Mouse (Mus musculus): ENCODE results near the gene 2010111I01Rik. TPM values are rescaled to one million over a fixed set of nuclear protein-coding genes. Genes with fewer than 3 reads are reported as not detected.

2010111I01Rik gene
- total RNA-seq, 2 experiments from 2014 or later, result 127 to 139 TPM

GRCm38 (mm10) chr13:63146604-63147188 is 182.0 kb downstream of the 2010111I01Rik start:
- no peak for DNase-seq (ENCODE audit: low spot score in 2 of 2)

DNA sequence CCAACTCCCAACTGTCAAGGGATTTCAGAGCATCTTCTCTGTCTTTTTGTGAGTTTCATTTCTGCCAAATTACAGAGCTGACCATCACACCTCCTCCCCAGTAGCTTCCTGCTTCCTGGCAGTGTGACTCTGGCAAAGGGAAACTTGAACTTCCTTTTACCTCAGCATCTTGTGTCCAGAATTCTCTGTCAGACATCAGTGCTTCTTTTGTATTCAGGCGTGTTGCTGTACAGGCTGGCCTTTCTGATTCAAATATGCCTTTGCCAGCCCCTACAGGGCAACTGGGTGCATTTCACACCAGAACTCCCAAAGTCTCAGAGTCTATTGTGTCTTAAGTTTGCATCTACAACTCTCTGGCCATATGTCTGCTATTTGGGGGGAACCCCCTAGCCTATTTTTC is 183.5 kb downstream of the 2010111I01Rik start:
- DNase-seq (ENCODE audit: low spot score in 2 of 2), result no peak

GRCm38 (mm10) chr13:63150470-63151020 is 185.9 kb downstream of the 2010111I01Rik start:
- no peak for DNase-seq (ENCODE audit: low spot score in 2 of 2)

DNA sequence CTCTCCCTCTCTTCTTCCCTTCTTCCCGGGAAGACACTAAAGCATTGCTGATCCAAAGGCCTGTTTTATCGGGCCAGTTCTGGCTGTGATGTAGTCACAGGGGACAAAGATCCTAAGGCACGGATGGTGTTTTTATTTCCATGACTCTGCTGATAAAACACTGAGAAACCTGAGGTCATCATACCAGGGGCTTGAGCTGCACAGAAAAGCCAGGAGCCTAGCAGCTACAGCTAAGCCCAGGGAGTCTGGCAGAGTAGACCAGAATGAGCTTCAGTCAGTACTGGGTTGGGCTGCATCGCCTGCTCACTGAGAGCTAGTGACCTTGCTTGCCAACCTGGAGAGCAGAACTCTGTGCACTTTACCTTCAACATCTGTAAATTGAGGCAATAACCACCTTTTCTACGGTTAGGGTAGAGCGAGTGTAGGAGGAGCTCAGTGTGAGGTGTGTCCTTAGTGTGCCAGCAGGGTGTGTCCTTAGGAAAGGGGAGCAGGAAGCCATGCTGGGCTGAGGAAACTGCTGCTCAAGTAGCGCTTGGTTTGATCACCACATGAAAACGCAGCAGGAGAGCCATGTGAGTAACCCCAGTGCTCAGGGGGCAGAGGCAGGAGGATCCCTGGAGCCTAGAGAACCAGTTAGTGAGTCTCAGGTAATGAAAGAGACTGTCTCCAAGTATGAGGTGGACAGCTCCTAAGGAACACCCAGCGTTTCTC is 186.5 kb downstream of the 2010111I01Rik start:
- DNase-seq (ENCODE audit: low spot score in 2 of 2), result no peak

- no peak for DNase-seq (ENCODE audit: low spot score in 2 of 2)
These were observed 187.8 kb downstream of the 2010111I01Rik start for GRCm38 (mm10) chr13:63152498-63152897.

DNA sequence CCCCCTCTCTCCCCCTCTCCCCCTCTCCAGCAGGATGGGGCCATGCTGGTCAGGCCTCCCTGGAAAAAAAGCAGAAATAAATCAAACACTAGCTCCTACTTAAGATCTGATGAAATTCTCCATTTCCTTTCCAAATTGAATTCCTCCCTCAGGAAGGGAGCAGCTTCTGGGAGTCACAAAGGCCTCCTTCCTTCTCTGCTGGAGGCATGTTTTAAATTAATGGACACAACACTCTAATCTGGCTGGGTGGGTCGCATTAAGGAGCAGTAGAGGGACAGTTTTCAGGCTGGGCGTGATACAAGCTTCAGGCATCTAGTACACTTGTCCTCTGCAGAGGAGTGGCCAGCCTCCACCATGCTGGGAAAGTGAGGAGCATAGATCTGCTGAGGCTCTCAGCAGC is 188.7 kb downstream of the 2010111I01Rik start:
- no peak for DNase-seq (ENCODE audit: low spot score in 2 of 2)

- DNase-seq (ENCODE audit: low spot score in 2 of 2), result no peak
These were observed 190.3 kb downstream of the 2010111I01Rik start for GRCm38 (mm10) chr13:63154851-63155571.

DNA sequence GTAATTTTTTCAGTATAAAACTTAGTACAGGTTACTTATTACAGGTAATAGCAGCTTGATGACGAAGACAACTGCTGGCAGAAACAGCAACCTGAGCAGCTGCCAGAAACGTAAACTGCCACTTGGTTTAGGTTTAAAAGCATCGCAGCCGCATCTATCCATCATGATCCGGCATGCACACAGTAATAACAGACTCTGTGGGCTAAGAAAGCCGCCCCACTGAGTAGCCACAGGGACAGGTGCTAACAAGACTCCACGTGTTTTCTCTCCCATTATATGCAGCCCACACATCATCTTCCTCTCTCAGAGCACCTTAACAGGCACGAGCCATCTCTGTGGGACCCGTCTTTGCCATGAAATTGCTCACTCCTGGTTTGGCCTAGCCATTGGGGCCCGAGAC is 191.6 kb downstream of the 2010111I01Rik start:
- no peak for DNase-seq (ENCODE audit: low spot score in 2 of 2)

DNA sequence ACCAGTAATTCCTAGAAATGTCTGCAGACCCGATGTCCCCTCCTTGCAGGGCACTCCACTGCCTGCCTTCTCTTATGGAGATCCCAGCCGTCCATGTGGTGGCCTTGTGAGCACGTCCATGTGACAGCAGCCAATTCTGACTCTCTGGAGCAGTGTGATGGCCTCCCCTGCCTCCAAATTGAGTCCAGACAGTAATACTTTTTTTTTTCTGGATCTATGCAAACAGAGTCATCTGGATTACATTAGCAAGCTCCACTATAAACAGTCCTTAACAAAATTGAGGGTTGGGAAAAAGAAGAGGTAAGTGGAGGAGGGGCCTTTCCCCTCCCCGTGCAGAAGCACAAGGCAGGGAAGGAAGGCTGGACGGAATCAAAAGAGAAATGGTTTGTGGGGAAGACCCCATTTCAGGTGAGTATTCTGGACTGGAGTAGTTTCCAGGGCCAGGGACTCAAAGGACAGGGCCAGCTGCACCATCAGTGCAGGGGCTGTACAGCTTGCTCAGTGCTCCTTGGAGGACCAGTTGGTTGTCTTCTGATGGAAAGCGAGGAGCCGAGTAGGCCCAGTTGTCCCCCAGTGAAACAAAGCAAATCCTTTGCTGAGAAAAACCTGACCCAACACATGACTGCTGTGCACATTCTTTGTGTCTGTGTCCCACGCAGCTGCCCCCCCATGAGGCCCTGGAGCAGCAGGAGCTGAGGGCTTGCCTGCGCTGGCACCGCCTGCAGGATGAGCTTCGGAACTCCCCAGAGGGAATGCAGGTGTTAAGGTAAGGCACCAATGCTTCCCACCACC is 205.8 kb downstream of the 2010111I01Rik start:
- no peak for DNase-seq (ENCODE audit: low spot score in 2 of 2)

GRCm38 (mm10) chr13:63171347-63172096 is 206.8 kb downstream of the 2010111I01Rik start:
- DNase-seq (ENCODE audit: low spot score in 2 of 2), result no peak

DNA sequence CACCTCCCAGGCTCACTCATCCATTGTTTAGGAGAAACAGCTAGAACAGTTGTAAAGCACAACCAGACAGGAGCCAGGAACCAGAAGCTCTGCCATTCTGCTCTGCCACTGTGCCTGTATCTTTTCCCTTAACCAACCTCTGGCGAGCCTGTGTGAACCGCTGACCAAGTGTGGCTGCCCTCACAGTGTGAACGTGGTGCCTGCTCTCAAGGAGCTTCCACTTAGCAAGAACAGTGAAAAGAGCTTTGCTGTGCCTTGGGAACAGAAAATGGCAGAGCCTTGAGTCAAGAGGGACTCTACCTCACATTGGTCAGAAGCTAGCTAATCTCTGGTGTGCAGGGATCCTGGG is 207.4 kb downstream of the 2010111I01Rik start:
- no peak for DNase-seq (ENCODE audit: low spot score in 2 of 2)

- DNase-seq (ENCODE audit: low spot score in 2 of 2), result no peak
These were observed 209.7 kb downstream of the 2010111I01Rik start for GRCm38 (mm10) chr13:63174252-63175020.

DNA sequence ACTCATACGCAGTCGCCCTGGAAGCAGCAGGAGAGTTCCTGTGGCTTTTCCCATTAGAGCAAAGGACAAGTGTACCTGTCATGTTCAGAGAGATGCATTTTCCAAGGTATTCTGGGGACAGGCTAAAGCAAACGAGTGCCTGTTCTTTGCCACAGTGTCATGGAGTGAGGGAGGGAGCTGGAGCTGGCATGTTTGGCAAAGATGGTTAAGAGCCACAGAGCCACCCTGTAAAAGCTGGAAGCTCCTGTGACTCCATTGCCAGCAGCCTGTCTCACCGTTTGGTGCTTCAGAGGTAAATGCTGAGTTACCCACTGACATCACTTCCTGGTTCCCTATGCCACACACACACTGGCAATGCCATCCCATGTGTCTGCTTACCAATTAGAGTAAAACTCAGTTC is 211.4 kb downstream of the 2010111I01Rik start:
- DNase-seq (ENCODE audit: low spot score in 2 of 2), result no peak

DNA sequence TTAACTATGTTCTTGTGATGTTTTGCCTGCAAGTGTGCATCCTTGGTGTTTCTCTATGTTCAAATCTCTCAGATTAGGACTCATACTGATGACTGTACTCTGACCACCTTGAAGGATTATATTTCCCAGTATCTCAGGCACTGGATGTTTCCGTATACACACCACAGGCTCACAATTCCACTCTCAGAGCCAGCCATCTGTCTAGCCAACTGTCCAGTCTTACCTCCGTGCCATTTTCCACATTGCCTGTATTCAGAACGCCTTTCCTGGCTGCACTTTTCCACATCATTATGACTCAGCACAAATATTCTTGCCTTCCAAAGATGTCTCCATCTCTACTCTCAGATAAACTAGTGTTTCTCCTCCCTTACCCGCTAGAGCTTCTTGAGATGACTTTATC is 212.5 kb downstream of the 2010111I01Rik start:
- DNase-seq (ENCODE audit: low spot score in 2 of 2), result no peak

- DNase-seq (ENCODE audit: low spot score in 2 of 2), result no peak
These were observed 216.0 kb downstream of the 2010111I01Rik start for GRCm38 (mm10) chr13:63180641-63181235.

- DNase-seq (ENCODE audit: low spot score in 2 of 2), result no peak
These were observed 220.3 kb downstream of the 2010111I01Rik start for GRCm38 (mm10) chr13:63184946-63185345.

GRCm38 (mm10) chr13:63186217-63186616 is 221.5 kb downstream of the 2010111I01Rik start:
- DNase-seq (ENCODE audit: low spot score in 2 of 2), result no peak

DNA sequence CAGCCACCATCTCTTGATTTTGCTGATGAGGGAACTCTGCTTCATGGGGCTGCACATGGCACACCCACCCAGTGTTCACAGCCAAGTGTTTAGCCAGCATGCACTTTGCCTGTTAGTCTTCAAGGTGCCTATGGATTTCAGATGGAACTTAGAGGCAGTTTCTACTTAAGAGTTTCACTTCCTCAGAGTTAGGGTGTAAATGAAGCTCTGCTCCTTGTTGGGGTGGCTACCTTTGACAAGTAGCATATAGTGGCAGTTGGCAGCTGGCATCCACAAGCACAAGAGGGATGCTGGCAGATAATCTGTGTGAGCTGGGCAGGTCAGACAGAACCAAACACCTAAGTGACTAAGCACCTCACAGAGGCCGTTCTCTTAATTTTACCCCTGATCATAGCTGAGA is 221.9 kb downstream of the 2010111I01Rik start:
- no peak for DNase-seq (ENCODE audit: low spot score in 2 of 2)
